Mouse (Mus musculus) neural tube, embryonic 15.5 days (tissue): ENCODE measurements around the gene Tspan5. TPM values are rescaled to one million over a fixed set of nuclear protein-coding genes. Genes with fewer than 3 reads are reported as not detected.

ENCODE experiments used
- ATAC-seq: fragments of 200-750 bp; cut with Nextera tagmentation; 2 replicates; pipeline ENCODE4 v1.8.0; 2017; ENCODE audit warnings: mild to moderate bottlenecking, moderate TSS enrichment, moderate library complexity; ENCODE audit not compliant: low FRiP score
- H3K27ac ChIP-seq: fragments of 300-500 bp; sonication (generic); replicated peaks from 2 replicates; pipeline ENCODE4 v1.5.1; 2015; ENCODE audit warnings: mild to moderate bottlenecking, inconsistent platforms
- H3K27me3 ChIP-seq: fragments of 300-500 bp; sonication (generic); replicated peaks from 2 replicates; pipeline ENCODE4 v1.6.1; 2015; ENCODE audit warnings: inconsistent platforms
- H3K36me3 ChIP-seq: fragments of 300-500 bp; sonication (generic); 2 replicates; pipeline ENCODE4 v1.6.1; 2015; ENCODE audit warnings: inconsistent platforms
- H3K4me1 ChIP-seq: fragments of 300-500 bp; sonication (generic); 2 replicates; pipeline ENCODE4 v1.6.1; 2015; ENCODE audit warnings: inconsistent platforms
- H3K4me2 ChIP-seq: fragments of 300-500 bp; sonication (generic); 2 replicates; pipeline ENCODE4 v1.6.1; 2015; ENCODE audit warnings: inconsistent platforms, mild to moderate bottlenecking, moderate library complexity
- H3K4me3 ChIP-seq: fragments of 300-500 bp; sonication (generic); replicated peaks from 2 replicates; pipeline ENCODE4 v1.5.1; 2015; ENCODE audit warnings: mild to moderate bottlenecking, inconsistent platforms
- H3K9ac ChIP-seq: fragments of 300-500 bp; sonication (generic); replicated peaks from 2 replicates; pipeline ENCODE4 v1.6.1; 2015; ENCODE audit warnings: mild to moderate bottlenecking, inconsistent platforms
- H3K9me3 ChIP-seq: fragments of 300-500 bp; sonication (generic); replicated peaks from 2 replicates; pipeline ENCODE4 v1.6.1; 2016; ENCODE audit warnings: inconsistent platforms
- WGBS: fragments of 180-500 bp; shearing (Covaris S2); methylation state at CpG from one replicate; pipeline ENCODE4 v1.1.7; 2015; ENCODE audit warnings: mixed read lengths; 5-methylcytosine and 5-hydroxymethylcytosine counted together
- polyA plus RNA-seq: library from polyadenylated mRNA; unstranded; fragments of >200 nt; fragmentation: Nextera tagmentation; extraction: Ambion mirVana; gene quantifications from 2 replicates; pipeline ENCODE4 v1.2.1, GENCODE M21; 2015

Tspan5 gene
- polyA plus RNA-seq, 1 experiment from 2014 or later, result 104 TPM

DNA sequence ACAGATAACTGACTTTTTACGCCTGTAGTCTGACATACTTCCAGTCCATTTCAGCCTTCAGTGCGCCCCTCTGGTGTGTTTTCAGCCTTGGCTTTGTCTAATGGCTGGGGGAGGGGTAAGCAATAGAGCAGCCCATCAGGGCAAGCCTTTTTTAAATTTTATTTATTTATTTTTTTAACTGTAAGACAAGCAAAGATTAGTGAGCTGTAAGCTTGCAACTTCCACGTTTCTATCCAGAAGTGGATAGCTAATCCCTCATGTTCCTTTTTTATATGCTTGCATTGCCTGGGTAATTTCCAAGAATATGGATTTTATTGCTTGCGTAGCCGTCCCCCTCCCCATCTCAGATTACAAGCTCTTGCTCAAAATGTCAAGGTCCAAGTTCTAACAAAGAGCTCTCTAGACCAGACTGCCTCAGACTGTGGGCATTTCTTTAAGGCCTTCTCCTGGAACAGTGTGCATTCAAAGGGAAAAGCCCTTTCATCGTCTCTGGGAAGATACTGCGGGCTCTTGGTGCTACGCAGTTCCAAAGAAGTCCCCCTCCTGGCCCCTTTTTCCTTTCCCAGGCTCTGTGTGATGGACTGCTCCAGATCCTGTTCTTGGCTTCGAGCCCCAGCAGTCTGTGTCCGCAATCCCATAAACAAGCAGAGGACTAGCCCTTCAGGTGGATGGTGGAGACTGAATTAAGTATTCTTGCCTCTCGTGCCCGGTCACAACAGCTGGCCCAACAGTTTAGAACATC is 116.0 kb downstream of the Tspan5 start:
- peaks cover 82% of the 10 kb centered on the region for H3K4me1 ChIP-seq
- H3K9me3 ChIP-seq, result no peaks in the 10 kb centered on the region
- peak overlapping the region; percentile 34 for H3K27ac ChIP-seq
- no peaks in the 10 kb centered on the region for H3K27me3 ChIP-seq
- no peaks in the 10 kb centered on the region for H3K36me3 ChIP-seq
- H3K4me3 ChIP-seq, result no peak overlapping the region
- WGBS, result 14% methylated on average over 12 of the region's 12 CpGs
- H3K9ac ChIP-seq, result no peak overlapping the region
- ATAC-seq, result no peak
- no peak overlapping the region for H3K4me2 ChIP-seq

GRCm38 (mm10) chr3:138858649-138859048 is 116.7 kb downstream of the Tspan5 start:
- H3K36me3 ChIP-seq, result no peaks in the 10 kb centered on the region
- H3K9me3 ChIP-seq, result no peaks in the 10 kb centered on the region
- peak overlapping the region; percentile 56; the same call in 1 of the 2 replicates for H3K27ac ChIP-seq
- peak; percentile 7; the same call in 1 of the 2 replicates for ATAC-seq
- H3K9ac ChIP-seq, result no peak overlapping the region
- no peaks in the 10 kb centered on the region for H3K27me3 ChIP-seq
- H3K4me3 ChIP-seq, result no peak overlapping the region
- H3K4me2 ChIP-seq, result no peak overlapping the region
- peaks cover 77% of the 10 kb centered on the region for H3K4me1 ChIP-seq
- 46% methylated on average over 6 of the region's 6 CpGs for WGBS

GRCm38 (mm10) chr3:138859166-138859565 is 117.2 kb downstream of the Tspan5 start:
- Histone ChIP-seq H3K4me2 (no peak overlapping the region), H3K4me3 (no peak overlapping the region), H3K9me3 (no peaks in the 10 kb centered on the region), H3K36me3 (no peaks in the 10 kb centered on the region), H3K27ac (peak overlapping the region; percentile 56; the same call in 1 of the 2 replicates), H3K27me3 (no peaks in the 10 kb centered on the region), H3K4me1 (peaks cover 73% of the 10 kb centered on the region), H3K9ac (no peak overlapping the region)
- ATAC-seq, result 0 out of 2 replicates have a peak, but pooled peaks have one; percentile 7
- 43% methylated on average over 8 of the region's 8 CpGs for WGBS

GRCm38 (mm10) chr3:138859666-138860065 is 117.7 kb downstream of the Tspan5 start:
- no peaks in the 10 kb centered on the region for H3K9me3 ChIP-seq
- no peaks in the 10 kb centered on the region for H3K27me3 ChIP-seq
- H3K36me3 ChIP-seq, result no peaks in the 10 kb centered on the region
- H3K4me2 ChIP-seq, result no peak overlapping the region
- WGBS, result 14% methylated on average over 8 of the region's 8 CpGs
- peak overlapping the region; percentile 56; the same call in 1 of the 2 replicates for H3K27ac ChIP-seq
- peak; percentile 40 for ATAC-seq
- H3K9ac ChIP-seq, result no peak overlapping the region
- no peak overlapping the region for H3K4me3 ChIP-seq
- H3K4me1 ChIP-seq, result peaks cover 71% of the 10 kb centered on the region

- no peak for ATAC-seq
- no peaks in the 10 kb centered on the region for H3K27me3 ChIP-seq
- H3K4me2 ChIP-seq, result no peak overlapping the region
- H3K9me3 ChIP-seq, result no peaks in the 10 kb centered on the region
- no peak overlapping the region for H3K9ac ChIP-seq
- H3K36me3 ChIP-seq, result no peaks in the 10 kb centered on the region
- WGBS, result 64% methylated on average over 11 of the region's 11 CpGs
- no peak overlapping the region for H3K27ac ChIP-seq
- H3K4me1 ChIP-seq, result peaks cover 64% of the 10 kb centered on the region
- no peak overlapping the region for H3K4me3 ChIP-seq
Observed at GRCm38 (mm10) chr3:138860257-138860760, 118.3 kb downstream of the Tspan5 start.

- Histone ChIP-seq H3K4me1 (peaks cover 58% of the 10 kb centered on the region), H3K27ac (no peak overlapping the region), H3K4me3 (no peak overlapping the region), H3K36me3 (no peaks in the 10 kb centered on the region), H3K4me2 (no peak overlapping the region), H3K27me3 (no peaks in the 10 kb centered on the region), H3K9me3 (no peaks in the 10 kb centered on the region), H3K9ac (no peak overlapping the region)
- no peak for ATAC-seq
- 32% methylated on average over 9 of the region's 9 CpGs for WGBS
Observed at GRCm38 (mm10) chr3:138861032-138861431, 119.0 kb downstream of the Tspan5 start.

DNA sequence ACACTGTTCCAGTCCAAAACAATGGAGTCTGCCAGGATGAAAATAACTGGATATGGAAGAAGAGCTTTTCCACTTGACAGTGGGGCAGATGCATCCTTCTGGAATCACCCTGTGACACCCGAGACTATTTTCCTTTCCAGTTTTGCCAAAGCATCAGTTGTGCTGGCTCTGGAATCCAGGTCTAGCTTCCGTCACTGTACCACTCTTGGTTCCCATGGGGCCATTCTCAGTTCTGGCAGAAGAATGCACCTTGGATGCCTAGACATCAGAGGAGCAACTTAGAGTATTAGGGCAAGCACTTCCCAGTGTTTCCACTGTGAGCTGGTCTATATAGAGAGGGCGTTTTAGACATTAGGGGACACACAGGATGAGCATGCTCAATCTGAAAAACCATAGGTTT is 119.6 kb downstream of the Tspan5 start:
- Histone ChIP-seq H3K27me3 (no peaks in the 10 kb centered on the region), H3K9ac (no peak overlapping the region), H3K27ac (no peak overlapping the region), H3K36me3 (no peaks in the 10 kb centered on the region), H3K4me3 (no peak overlapping the region), H3K4me1 (peaks cover 53% of the 10 kb centered on the region), H3K4me2 (no peak overlapping the region), H3K9me3 (no peaks in the 10 kb centered on the region)
- 64% methylated on average over 3 of the region's 3 CpGs for WGBS
- no peak for ATAC-seq

- Histone ChIP-seq H3K4me3 (no peak overlapping the region), H3K27me3 (no peaks in the 10 kb centered on the region), H3K4me1 (peaks cover 32% of the 10 kb centered on the region), H3K9me3 (no peaks in the 10 kb centered on the region), H3K27ac (no peak overlapping the region), H3K4me2 (no peak overlapping the region), H3K36me3 (no peaks in the 10 kb centered on the region), H3K9ac (no peak overlapping the region)
- 80% methylated on average over 12 of the region's 12 CpGs for WGBS
- no peak for ATAC-seq
Observed at GRCm38 (mm10) chr3:138864166-138864648, 122.2 kb downstream of the Tspan5 start.

GRCm38 (mm10) chr3:138865271-138865670 is 123.3 kb downstream of the Tspan5 start:
- no peaks in the 10 kb centered on the region for H3K27me3 ChIP-seq
- no peak overlapping the region for H3K4me3 ChIP-seq
- ATAC-seq, result no peak
- no peaks in the 10 kb centered on the region for H3K36me3 ChIP-seq
- H3K9me3 ChIP-seq, result no peaks in the 10 kb centered on the region
- H3K4me1 ChIP-seq, result peaks cover 23% of the 10 kb centered on the region
- no peak overlapping the region for H3K27ac ChIP-seq
- 81% methylated on average over 5 of the region's 5 CpGs for WGBS
- no peak overlapping the region for H3K9ac ChIP-seq
- H3K4me2 ChIP-seq, result no peak overlapping the region

DNA sequence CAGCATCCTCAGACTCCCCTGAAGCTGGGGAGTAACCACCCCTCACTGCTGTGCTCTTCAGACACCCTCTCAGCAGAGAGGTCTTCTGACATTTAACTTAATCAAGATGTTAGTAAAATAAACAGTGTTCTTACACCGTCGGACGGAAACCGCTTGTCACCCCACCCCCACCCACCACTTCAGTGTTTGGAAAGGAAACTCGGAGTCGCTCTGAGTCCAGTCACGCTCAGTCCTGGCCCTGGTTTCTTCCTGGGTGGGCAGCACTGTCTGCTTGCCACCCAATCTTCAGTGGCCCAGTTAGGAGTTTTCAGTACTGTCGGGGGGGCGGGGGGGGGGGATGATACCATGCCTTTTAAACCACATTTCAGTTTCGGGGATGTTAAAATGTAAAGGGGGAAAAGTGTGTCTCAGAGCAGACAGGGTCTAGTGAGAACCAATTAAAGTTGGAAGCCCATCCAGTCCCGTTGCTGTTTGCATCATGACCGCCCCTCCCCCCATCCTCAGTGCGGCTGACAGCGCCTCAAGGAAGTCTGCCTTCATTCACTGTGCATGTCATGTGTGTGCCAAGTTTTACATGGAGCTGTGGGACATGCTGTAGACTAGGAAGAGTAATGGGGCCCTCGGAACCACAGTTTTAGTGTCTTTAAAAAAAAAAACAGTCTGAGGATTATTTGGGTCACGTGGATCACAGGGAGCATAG is 125.3 kb downstream of the Tspan5 start:
- ATAC-seq, result no peak
- Histone ChIP-seq H3K4me1 (peaks cover 9% of the 10 kb centered on the region; the same call in 1 of the 2 replicates), H3K9ac (no peak overlapping the region), H3K27me3 (no peaks in the 10 kb centered on the region), H3K9me3 (no peaks in the 10 kb centered on the region), H3K27ac (no peak overlapping the region), H3K4me3 (no peak overlapping the region), H3K36me3 (no peaks in the 10 kb centered on the region), H3K4me2 (no peak overlapping the region)
- 75% methylated on average over 16 of the region's 16 CpGs for WGBS

- H3K27ac ChIP-seq, result no peak overlapping the region
- H3K36me3 ChIP-seq, result peaks cover 3% of the 10 kb centered on the region
- no peaks in the 10 kb centered on the region for H3K27me3 ChIP-seq
- WGBS, result 84% methylated on average over 13 of the region's 13 CpGs
- H3K9ac ChIP-seq, result no peak overlapping the region
- H3K4me1 ChIP-seq, result peaks cover 9% of the 10 kb centered on the region; the same call in 1 of the 2 replicates
- H3K4me3 ChIP-seq, result no peak overlapping the region
- no peak overlapping the region for H3K4me2 ChIP-seq
- H3K9me3 ChIP-seq, result no peaks in the 10 kb centered on the region
- no peak for ATAC-seq
Observed at GRCm38 (mm10) chr3:138868409-138868808, 126.4 kb downstream of the Tspan5 start.

GRCm38 (mm10) chr3:138875282-138875681 is 133.3 kb downstream of the Tspan5 start:
- peaks cover 5% of the 10 kb centered on the region for H3K4me1 ChIP-seq
- H3K27ac ChIP-seq, result no peak overlapping the region
- H3K4me3 ChIP-seq, result no peak overlapping the region
- WGBS, result 86% methylated on average over 7 of the region's 7 CpGs
- no peaks in the 10 kb centered on the region for H3K9me3 ChIP-seq
- peaks cover 10% of the 10 kb centered on the region for H3K36me3 ChIP-seq
- no peak overlapping the region for H3K4me2 ChIP-seq
- H3K9ac ChIP-seq, result no peak overlapping the region
- no peak for ATAC-seq
- no peaks in the 10 kb centered on the region for H3K27me3 ChIP-seq
